Mouse (Mus musculus): Measurements from ENCODE around the gene Smg5. TPM values are rescaled to one million over a fixed set of nuclear protein-coding genes. Genes with fewer than 3 reads are reported as not detected.
A peak's percentile ranks its signal among the peaks of the same experiment; 100 is the strongest.
"Not testable (repeated sequence)": the region's sequence is repeated elsewhere in the genome, so short reads cannot be mapped to it uniquely, and the experiment has no call there.

Gene Smg5
- total RNA-seq (2021), result 10 to 100 TPM; 72.7 to 82.2 TPM
- long read RNA-seq, experiment 1, full-length matches to known transcripts, result 7 of 17 reads
- long read RNA-seq, experiment 1, partial matches to known transcripts, result 2 of 17 reads
- long read RNA-seq, experiment 1, other reads (novel, unspliced or antisense), result 8 of 17 reads
- long read RNA-seq, experiment 2, full-length matches to known transcripts, result 12 of 23 reads
- long read RNA-seq, experiment 2, partial matches to known transcripts, result 2 of 23 reads
- long read RNA-seq, experiment 2, other reads (novel, unspliced or antisense), result 9 of 23 reads

- no peak for TF ChIP-seq CTCF (conservative IDR thresholded peaks at IDR 0.05)
- DNase-seq (ENCODE audit: low spot score in 2 of 2), result peak; percentile 95 to 96
Observed at GRCm38 (mm10) chr3:88336058-88337013, at the start of gene Smg5, which contains the start of gene Tmem79. Gene Smg5 (plus strand): TSS chr3:88336260. Gene Tmem79 (minus strand): TSS chr3:88336148.

GRCm38 (mm10) chr3:88287110-88287509 lies 49.0 kb upstream of the Smg5 start, which contains the start of gene Gm38392:
Gene Gm38392 (minus strand): TSS chr3:88287210.
- Histone ChIP-seq H3K27ac (no peak within 1 kb of the TSS), H3K4me3 (no peak within 1 kb of the TSS)
- TF ChIP-seq CTCF (conservative IDR thresholded peaks at IDR 0.05), result no peak
- no peak for DNase-seq (ENCODE audit: low spot score in 2 of 2)

More at GRCm38 (mm10) chr3:88336058-88337013, at the start of gene Smg5, which contains the start of gene Tmem79:
- H3K4me3 ChIP-seq, result peak within 1 kb of the TSS; percentile 85
- H3K27ac ChIP-seq, result peak within 1 kb of the TSS; percentile 99

- H3K4me3 ChIP-seq; H3K27ac ChIP-seq; DNase-seq (ENCODE audit: low spot score in 2 of 2): not testable (repeated sequence)
Observed at GRCm38 (mm10) chr3:88288133-88288713, 47.8 kb upstream of the Smg5 start.

GRCm38 (mm10) chr3:88291970-88292369 lies 44.1 kb upstream of the Smg5 start:
- Histone ChIP-seq H3K4me3 (no peak overlapping the region), H3K27ac (no peak overlapping the region)
- DNase-seq (ENCODE audit: low spot score in 2 of 2), result peak in 1 of 2 experiments; percentile 13
- peak; percentile 75 for TF ChIP-seq CTCF (conservative IDR thresholded peaks at IDR 0.05)

GRCm38 (mm10) chr3:88295272-88295671 lies 40.8 kb upstream of the Smg5 start:
- not testable (repeated sequence) for H3K27ac ChIP-seq; DNase-seq (ENCODE audit: low spot score in 2 of 2); H3K4me3 ChIP-seq

- Histone ChIP-seq H3K4me3 (peak overlapping the region; percentile 96), H3K27ac (peak overlapping the region; percentile 88)
- no peak for TF ChIP-seq CTCF (conservative IDR thresholded peaks at IDR 0.05)
- no peak for DNase-seq (ENCODE audit: low spot score in 2 of 2)
Observed at GRCm38 (mm10) chr3:88296110-88296560, 39.9 kb upstream of the Smg5 start.

DNA sequence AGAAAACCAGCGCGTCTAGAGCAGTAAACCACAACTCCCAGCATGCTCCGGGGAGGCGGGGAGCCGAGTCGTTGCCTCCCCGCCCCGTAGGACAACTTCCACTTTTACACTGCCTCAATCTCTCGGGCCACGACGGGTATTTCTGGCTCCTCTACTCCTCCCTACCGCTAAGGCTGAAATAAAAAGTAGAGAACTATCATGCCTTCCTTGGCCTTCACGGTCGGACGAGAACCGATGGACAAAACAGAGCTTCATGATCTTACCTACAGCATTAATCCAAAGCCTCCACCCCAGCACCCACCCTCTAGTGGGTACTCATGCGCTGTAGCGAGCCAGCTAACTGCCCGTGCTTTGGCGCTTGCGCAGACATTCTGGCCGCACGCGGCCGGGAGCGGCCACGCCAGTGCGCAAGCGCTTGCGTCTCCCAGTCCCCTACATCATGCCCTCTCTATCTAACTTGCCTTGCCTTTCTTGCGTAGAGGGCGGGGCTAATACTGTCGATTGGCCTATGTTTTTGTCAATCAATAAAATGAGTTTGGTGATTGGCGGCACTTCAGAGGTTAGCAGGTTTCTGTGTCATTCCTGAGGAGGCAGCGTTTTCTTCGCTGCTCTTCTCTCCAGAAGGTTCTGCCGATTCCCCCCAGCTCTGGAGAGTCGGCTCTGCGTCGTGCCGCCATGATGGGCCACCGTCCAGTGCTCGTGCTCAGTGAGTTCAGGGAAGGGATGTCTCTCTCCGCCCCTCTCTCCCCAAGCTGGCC lies 39.3 kb upstream of the Smg5 start, which contains the start of the genes Tsacc and Cct3:
TSS of gene Tsacc (minus strand) at position 439 of the 758 bp plus-strand sequence.
TSS of gene Cct3 (plus strand) at position 556 of the 758 bp plus-strand sequence.
- DNase-seq (ENCODE audit: low spot score in 2 of 2), result peak; percentile 93 to 98
- Histone ChIP-seq H3K4me3 (peak within 1 kb of the TSS; percentile 96), H3K27ac (peak within 1 kb of the TSS; percentile 96)
- peak; percentile 55 for TF ChIP-seq CTCF (conservative IDR thresholded peaks at IDR 0.05)

- peak overlapping the region; percentile 96 for H3K4me3 ChIP-seq
- DNase-seq (ENCODE audit: low spot score in 2 of 2), result peak; percentile 52 to 57
- TF ChIP-seq CTCF (conservative IDR thresholded peaks at IDR 0.05), result no peak
- peak overlapping the region; percentile 96 for H3K27ac ChIP-seq
Observed at GRCm38 (mm10) chr3:88297321-88297851, 38.7 kb upstream of the Smg5 start.

DNA sequence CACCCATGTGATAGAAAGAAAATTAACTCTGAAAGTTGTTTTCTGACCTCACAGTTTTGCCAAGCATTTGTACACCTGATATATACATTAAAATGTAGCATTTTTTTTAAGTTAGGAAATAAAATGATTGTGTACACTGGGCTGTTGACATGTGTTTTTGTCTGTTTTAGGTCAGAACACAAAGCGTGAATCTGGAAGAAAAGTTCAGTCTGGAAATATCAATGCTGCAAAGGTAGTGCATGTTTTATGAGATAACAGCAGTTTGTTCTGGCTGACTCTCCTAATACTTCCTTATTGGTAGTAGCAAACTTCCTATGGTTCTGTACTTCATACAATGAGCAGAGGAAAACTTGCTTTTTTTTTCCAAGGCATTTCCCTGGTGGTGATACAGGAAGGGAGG lies 36.9 kb upstream of the Smg5 start:
- no peak for TF ChIP-seq CTCF (conservative IDR thresholded peaks at IDR 0.05)
- no peak overlapping the region for H3K4me3 ChIP-seq
- H3K27ac ChIP-seq, result no peak overlapping the region
- no peak for DNase-seq (ENCODE audit: low spot score in 2 of 2)

GRCm38 (mm10) chr3:88324951-88325405 lies 11.1 kb upstream of the Smg5 start, which contains the start of gene Glmp:
Gene Glmp (plus strand): TSS chr3:88325023.
- peak; percentile 55 to 56 for DNase-seq (ENCODE audit: low spot score in 2 of 2)
- Histone ChIP-seq H3K4me3 (peak within 1 kb of the TSS; percentile 89), H3K27ac (peak within 1 kb of the TSS; percentile 84)
- TF ChIP-seq CTCF (conservative IDR thresholded peaks at IDR 0.05), result no peak

- H3K27ac ChIP-seq, result no peak overlapping the region
- no peak for DNase-seq (ENCODE audit: low spot score in 2 of 2)
- TF ChIP-seq CTCF (conservative IDR thresholded peaks at IDR 0.05), result no peak
- no peak overlapping the region for H3K4me3 ChIP-seq
Observed at GRCm38 (mm10) chr3:88328956-88329355, 7.1 kb upstream of the Smg5 start.

Measured in layer of hippocampus, adult 2 months (tissue).